Mouse (Mus musculus) kidney, embryonic 16.5 days (tissue): ENCODE results near the gene Safb2. TPM values are rescaled to one million over a fixed set of nuclear protein-coding genes. Genes with fewer than 3 reads are reported as not detected.
A peak's percentile ranks its signal among the peaks of the same experiment; 100 is the strongest.

Source experiments
- ATAC-seq: fragments of 200-750 bp; cut with Nextera tagmentation; 2 replicates; pipeline ENCODE4 v1.8.0; 2017; ENCODE audit warnings: moderate TSS enrichment; ENCODE audit not compliant: low FRiP score, low TSS enrichment
- H3K27ac ChIP-seq: fragments of 300-500 bp; sonication (generic); 2 replicates; pipeline ENCODE4 v1.5.1; 2014; ENCODE audit warnings: low read length
- H3K27me3 ChIP-seq: fragments of 300-500 bp; sonication (generic); 2 replicates; pipeline ENCODE4 v1.6.1; 2014; ENCODE audit warnings: low read length, control low read depth, mixed read lengths; ENCODE audit not compliant: insufficient read depth
- H3K36me3 ChIP-seq: fragments of 300-500 bp; sonication (generic); 2 replicates; pipeline ENCODE4 v1.6.1; 2014; ENCODE audit warnings: low read length, control low read depth, mixed read lengths; ENCODE audit not compliant: insufficient read depth
- H3K4me1 ChIP-seq: fragments of 300-500 bp; sonication (generic); 2 replicates; pipeline ENCODE4 v1.6.1; 2014; ENCODE audit warnings: low read length, control low read depth, mixed read lengths; ENCODE audit not compliant: insufficient read depth
- H3K4me2 ChIP-seq: fragments of 300-500 bp; sonication (generic); replicated peaks from 2 replicates; pipeline ENCODE4 v1.6.1; 2014; ENCODE audit warnings: low read depth, low read length
- H3K4me3 ChIP-seq: fragments of 300-500 bp; sonication (generic); 2 replicates; pipeline ENCODE4 v1.5.1; 2014; ENCODE audit warnings: mild to moderate bottlenecking, low read length
- H3K9ac ChIP-seq: fragments of 300-500 bp; sonication (generic); replicated peaks from 2 replicates; pipeline ENCODE4 v1.6.1; 2014; ENCODE audit warnings: low read length
- H3K9me3 ChIP-seq: fragments of 300-500 bp; sonication (generic); 2 replicates; pipeline ENCODE4 v1.6.1; 2016; ENCODE audit warnings: low read length, control low read depth
- WGBS: fragments of 180-500 bp; shearing (Covaris S2); extraction: QIAGEN DNeasy Blood & Tissue Kit; methylation state at CpG from one replicate; pipeline ENCODE4 v1.1.7; 2014; 5-methylcytosine and 5-hydroxymethylcytosine counted together
- polyA plus RNA-seq: library from polyadenylated mRNA; unstranded; fragments of >200 nt; fragmentation: Nextera tagmentation; extraction: Ambion mirVana; gene quantifications from 2 replicates; pipeline ENCODE4 v1.2.1, GENCODE M21; 2015

Safb2 gene
- polyA plus RNA-seq, 1 experiment from 2014 or later = 80.2 TPM

DNA sequence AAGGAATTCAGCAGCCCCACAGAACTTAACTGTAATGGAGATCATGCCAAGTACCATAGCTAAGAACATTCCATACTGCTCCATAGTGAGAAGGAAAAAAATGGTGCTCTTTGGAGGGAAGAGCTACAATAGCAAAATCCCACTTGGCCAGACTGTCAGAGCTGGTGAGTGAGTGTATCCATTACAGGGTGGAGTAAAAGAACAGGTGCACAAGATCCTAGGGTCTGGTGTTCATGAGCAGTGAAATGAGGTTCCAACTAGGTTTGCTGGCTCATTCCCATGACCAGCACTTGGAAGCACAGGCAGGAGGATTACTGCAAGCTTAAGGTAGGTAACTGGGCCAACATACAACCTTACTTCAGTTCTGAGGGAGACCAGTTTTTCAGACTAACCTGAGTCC is 8.2 kb upstream of the Safb2 start:
- no peak overlapping the region for H3K9ac ChIP-seq
- H3K36me3 ChIP-seq = peaks cover 79% of the 10 kb centered on the region
- H3K27me3 ChIP-seq = no peaks in the 10 kb centered on the region
- ATAC-seq = no peak
- no peak overlapping the region for H3K4me2 ChIP-seq
- no peak overlapping the region for H3K27ac ChIP-seq
- no peak overlapping the region for H3K4me3 ChIP-seq
- H3K4me1 ChIP-seq = peaks cover 3% of the 10 kb centered on the region
- H3K9me3 ChIP-seq = no peaks in the 10 kb centered on the region

DNA sequence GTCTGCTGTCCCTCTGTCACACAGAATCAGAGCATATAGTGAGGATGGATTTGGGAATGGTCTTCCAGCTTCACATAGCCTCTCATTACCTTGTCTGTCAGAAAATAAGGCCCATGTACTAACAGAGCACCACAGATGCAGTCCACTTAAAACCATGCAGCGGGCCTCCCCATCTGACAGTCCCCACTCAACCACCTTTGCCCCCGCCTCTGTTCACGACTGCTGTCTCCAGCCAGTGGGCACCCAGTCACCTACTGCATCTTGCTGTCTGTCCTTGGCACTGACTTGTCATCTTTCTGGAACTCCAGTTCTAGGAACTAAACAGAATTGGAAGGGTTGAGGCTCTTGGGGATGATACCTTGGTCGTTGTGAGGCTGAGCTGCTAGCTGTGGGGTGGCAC is 4.5 kb upstream of the Safb2 start:
- WGBS = 93% methylated on average over 4 of the region's 4 CpGs
- Histone ChIP-seq H3K9ac (no peak overlapping the region), H3K36me3 (peaks cover 48% of the 10 kb centered on the region), H3K27me3 (no peaks in the 10 kb centered on the region), H3K4me3 (no peak overlapping the region), H3K4me1 (peaks cover 21% of the 10 kb centered on the region), H3K9me3 (no peaks in the 10 kb centered on the region), H3K27ac (no peak overlapping the region), H3K4me2 (no peak overlapping the region)
- no peak for ATAC-seq

DNA sequence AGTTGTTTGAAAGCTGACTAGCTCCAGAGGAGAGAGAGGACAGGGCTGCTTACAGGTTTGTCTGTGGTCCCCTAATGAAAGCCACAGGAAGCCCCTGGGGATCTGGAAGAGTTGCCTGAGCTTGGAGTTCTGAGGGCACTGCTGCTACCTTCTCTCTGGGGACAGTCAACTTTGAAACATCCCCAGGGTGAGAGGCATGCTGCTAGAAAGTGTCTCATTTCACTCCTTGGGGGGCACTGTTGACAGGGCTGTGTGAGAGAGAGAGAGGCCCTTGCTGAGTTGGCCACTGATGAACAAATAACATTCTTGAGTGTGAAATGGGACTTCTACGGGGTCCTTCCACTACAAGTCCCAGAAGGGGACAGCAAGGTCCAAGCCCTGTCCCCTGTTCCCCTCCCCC is 3.4 kb upstream of the Safb2 start:
- H3K36me3 ChIP-seq = peaks cover 39% of the 10 kb centered on the region
- H3K9ac ChIP-seq = 0 out of 2 replicates have a peak overlapping the region, but pooled peaks have one; percentile 23
- 0 out of 2 replicates have a peak overlapping the region, but pooled peaks have one; percentile 1 for H3K4me2 ChIP-seq
- H3K27ac ChIP-seq = no peak overlapping the region
- WGBS = 54% methylated on average over 1 of the region's 1 CpGs
- no peak for ATAC-seq
- H3K4me1 ChIP-seq = peaks cover 29% of the 10 kb centered on the region
- H3K27me3 ChIP-seq = no peaks in the 10 kb centered on the region
- no peaks in the 10 kb centered on the region for H3K9me3 ChIP-seq
- no peak overlapping the region for H3K4me3 ChIP-seq

DNA sequence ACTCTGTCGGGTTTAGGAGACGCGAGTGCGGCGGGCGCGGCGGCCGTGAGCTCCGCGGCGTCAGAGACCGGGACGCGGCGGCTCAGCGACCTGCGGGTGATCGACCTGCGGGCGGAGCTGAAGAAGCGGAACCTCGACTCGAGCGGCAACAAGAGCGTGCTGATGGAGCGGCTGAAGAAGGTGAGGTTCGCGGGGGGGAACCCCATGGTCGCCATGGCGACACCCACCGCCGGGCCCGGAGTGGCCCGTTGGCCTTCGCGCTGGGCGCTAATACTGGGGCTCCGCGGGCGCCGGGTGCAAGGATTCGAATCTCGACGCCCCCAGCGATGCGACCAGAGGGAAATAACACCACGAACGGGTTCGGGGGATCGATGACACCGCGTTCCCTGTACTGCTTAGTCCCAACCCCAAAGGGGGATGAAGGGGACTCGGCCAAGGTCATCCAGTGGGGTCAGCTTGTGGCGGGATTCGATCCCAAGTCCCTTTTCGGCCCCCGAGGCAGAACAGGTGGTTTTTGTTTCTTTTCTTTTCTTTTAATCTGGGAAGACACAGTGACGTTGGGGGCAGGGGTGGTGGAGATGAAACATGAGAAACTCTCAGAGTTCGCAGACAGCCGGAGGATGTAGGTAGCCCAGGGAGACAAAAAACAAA is 911 bp upstream of the Safb2 start:
- H3K4me1 ChIP-seq = peaks cover 42% of the 10 kb centered on the region
- peak overlapping the region; percentile 92 for H3K9ac ChIP-seq
- H3K27ac ChIP-seq = peak overlapping the region; percentile 96
- under 1% methylated on average over 61 of the region's 61 CpGs for WGBS
- H3K36me3 ChIP-seq = peaks cover 38% of the 10 kb centered on the region
- no peaks in the 10 kb centered on the region for H3K27me3 ChIP-seq
- ATAC-seq = peak; percentile 0; the same call in 1 of the 2 replicates
- H3K4me3 ChIP-seq = peak overlapping the region; percentile 91
- peak overlapping the region; percentile 74 for H3K4me2 ChIP-seq
- H3K9me3 ChIP-seq = no peaks in the 10 kb centered on the region

DNA sequence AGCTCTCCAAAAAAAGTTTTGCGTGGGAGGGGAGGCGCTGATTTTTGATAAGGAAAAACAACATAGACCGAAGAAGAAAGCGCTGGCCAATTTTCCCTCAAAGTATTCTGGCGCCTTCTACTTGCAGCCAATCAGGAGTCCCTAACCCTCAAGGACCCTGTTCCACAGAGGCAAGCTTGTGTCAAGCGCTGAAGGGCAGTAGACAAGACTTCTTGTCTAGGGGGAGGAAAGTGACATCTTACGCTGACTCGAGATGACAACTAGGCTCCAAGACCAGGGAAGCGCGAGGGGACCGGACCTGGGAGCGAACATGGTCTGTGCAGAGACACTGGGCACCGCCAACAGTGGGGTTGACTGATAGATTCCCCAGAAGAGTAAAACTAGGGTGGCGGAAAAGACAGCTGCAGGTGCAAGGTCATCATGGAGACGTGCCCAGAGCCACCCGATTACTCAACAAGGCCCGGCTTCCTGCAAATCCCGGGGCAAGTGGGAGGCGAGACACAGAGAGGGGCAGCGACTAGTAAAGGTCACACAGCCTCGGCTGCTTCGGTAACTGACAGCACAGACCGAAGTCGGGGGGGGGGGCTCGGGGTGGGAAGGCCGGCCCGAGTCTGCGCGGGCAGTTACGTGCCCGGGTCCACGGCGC is 651 bp downstream of the Safb2 start:
- 1% methylated on average over 31 of the region's 33 CpGs for WGBS

DNA sequence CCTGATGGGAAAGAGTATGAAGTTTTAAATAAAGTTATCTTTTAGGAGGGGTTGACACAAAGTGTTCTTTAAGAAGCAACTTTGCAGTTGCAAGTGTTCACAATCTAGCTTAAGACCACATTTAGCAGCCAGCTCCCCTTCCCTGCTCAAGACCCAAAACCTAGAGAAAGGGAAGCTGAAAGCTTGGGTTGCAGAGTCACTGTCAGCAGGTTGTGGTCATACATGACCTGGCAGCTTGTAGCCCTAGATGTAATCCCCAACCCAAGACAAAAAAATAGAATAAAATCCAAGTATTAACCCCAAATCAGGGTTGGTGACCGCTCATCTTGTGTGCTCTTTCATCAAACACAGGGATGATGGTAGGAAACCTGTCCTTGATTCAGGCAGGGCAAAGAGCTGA is 1.3 kb downstream of the Safb2 start:
- Histone ChIP-seq H3K27ac (peak overlapping the region; percentile 92; the same call in 1 of the 2 replicates), H3K4me2 (peak overlapping the region; percentile 90), H3K9me3 (no peaks in the 10 kb centered on the region), H3K9ac (peak overlapping the region; percentile 94), H3K27me3 (no peaks in the 10 kb centered on the region), H3K4me3 (peak overlapping the region; percentile 72), H3K36me3 (peaks cover 39% of the 10 kb centered on the region), H3K4me1 (peaks cover 42% of the 10 kb centered on the region)
- ATAC-seq = no peak
- 81% methylated on average over 1 of the region's 1 CpGs for WGBS

More for the DNA sequence above, 651 bp downstream of the Safb2 start:
- Histone ChIP-seq H3K27me3 (no peaks in the 10 kb centered on the region), H3K36me3 (peaks cover 38% of the 10 kb centered on the region), H3K27ac (peak overlapping the region; percentile 92), H3K9ac (peak overlapping the region; percentile 94), H3K4me2 (peak overlapping the region; percentile 90), H3K4me1 (peaks cover 42% of the 10 kb centered on the region), H3K4me3 (peak overlapping the region; percentile 72), H3K9me3 (no peaks in the 10 kb centered on the region)
- ATAC-seq = no peak

DNA sequence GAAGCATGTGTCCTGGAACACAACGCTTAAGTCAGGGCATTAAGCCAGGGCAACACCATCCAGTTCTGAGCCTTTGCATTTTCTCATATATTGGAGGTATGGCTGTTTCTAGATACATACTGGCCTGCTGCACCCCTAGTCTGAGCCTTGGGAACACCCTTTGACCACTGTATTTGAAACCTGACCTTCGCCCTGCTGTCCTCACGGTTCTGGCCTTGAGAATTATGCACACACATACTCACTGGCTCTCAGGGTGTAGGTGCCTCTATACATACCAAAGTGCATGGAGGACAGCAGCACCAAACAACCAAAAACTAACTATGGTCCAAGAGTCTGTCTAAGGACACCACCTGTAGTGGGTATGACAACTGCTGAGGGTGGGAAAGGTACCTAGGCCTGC is 11.4 kb downstream of the Safb2 start:
- WGBS = 85% methylated on average over 3 of the region's 3 CpGs
- Histone ChIP-seq H3K4me3 (no peak overlapping the region), H3K27ac (no peak overlapping the region), H3K36me3 (peaks cover 72% of the 10 kb centered on the region), H3K9me3 (no peaks in the 10 kb centered on the region), H3K27me3 (no peaks in the 10 kb centered on the region), H3K4me1 (no peaks in the 10 kb centered on the region), H3K4me2 (no peak overlapping the region), H3K9ac (no peak overlapping the region)
- no peak for ATAC-seq

DNA sequence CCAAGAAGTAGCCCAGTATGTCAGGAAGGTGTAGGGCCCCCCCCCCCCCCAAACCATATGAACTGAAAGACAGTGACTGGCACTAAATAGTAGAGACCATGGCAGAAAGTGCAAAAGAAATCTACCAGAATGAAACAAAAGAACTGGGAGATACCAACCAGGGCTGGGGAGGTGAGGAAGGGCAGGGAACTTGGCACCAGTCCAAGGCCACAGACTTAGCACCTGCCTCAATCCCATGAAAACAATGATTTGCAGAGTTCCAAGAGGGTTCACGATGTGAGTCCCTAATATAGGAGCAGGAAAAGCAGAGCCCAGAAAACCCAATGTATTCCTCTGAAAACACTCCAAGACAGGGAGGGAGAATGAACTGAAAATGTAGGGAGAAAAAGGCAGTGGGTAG is 12.2 kb downstream of the Safb2 start:
- no peak overlapping the region for H3K4me2 ChIP-seq
- no peaks in the 10 kb centered on the region for H3K4me1 ChIP-seq
- no peak overlapping the region for H3K9ac ChIP-seq
- H3K27me3 ChIP-seq = no peaks in the 10 kb centered on the region
- H3K27ac ChIP-seq = no peak overlapping the region
- H3K4me3 ChIP-seq = no peak overlapping the region
- H3K9me3 ChIP-seq = no peaks in the 10 kb centered on the region
- no peak for ATAC-seq
- H3K36me3 ChIP-seq = peaks cover 72% of the 10 kb centered on the region
- 63% methylated on average over 1 of the region's 1 CpGs for WGBS

DNA sequence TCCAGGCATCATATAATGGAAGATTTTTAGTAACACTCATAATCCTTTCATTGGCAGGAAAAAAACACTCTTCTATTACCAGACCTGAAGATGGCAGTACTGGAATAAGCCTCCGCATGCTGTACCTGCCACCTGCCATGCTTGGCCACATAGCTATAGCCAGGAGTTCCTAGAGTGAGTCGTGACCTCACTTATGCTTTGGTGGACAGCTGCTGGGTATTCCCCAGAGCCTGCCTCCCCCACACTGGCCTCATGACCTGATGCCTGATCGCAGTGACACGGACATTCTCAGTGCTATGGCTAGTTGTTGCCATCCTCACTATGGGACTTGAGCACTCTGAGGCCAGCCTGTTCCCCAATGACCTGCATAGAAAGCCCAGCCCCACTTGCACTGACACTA is 14.1 kb downstream of the Safb2 start:
- H3K4me3 ChIP-seq = no peak overlapping the region
- peaks cover 80% of the 10 kb centered on the region for H3K36me3 ChIP-seq
- no peak overlapping the region for H3K9ac ChIP-seq
- H3K27me3 ChIP-seq = no peaks in the 10 kb centered on the region
- no peaks in the 10 kb centered on the region for H3K9me3 ChIP-seq
- WGBS = 81% methylated on average over 4 of the region's 4 CpGs
- no peak for ATAC-seq
- no peak overlapping the region for H3K4me2 ChIP-seq
- H3K4me1 ChIP-seq = no peaks in the 10 kb centered on the region
- no peak overlapping the region for H3K27ac ChIP-seq

DNA sequence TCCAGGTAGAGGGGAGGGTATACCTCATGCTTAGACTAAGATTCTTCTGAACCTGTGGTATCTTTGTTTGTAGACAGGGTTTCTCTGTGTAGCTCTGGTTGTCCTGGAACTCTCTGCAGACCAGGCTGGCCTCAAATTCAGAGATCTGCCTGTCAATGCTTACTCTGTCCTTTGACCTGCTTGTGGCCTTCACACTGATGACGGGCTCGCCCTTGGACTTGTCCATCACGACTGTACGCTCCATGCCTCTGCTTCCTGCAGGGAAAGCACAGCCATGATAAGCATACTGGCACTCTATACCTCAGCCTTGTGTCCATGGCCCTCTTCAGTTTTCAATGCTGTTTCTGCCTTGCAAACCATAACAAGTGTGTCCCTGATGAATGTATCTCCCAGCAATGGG is 17.0 kb downstream of the Safb2 start:
- peaks cover 91% of the 10 kb centered on the region for H3K36me3 ChIP-seq
- no peak overlapping the region for H3K4me3 ChIP-seq
- H3K9me3 ChIP-seq = no peaks in the 10 kb centered on the region
- WGBS = 96% methylated on average over 4 of the region's 4 CpGs
- no peak overlapping the region for H3K9ac ChIP-seq
- no peak overlapping the region for H3K27ac ChIP-seq
- no peaks in the 10 kb centered on the region for H3K27me3 ChIP-seq
- H3K4me2 ChIP-seq = no peak overlapping the region
- ATAC-seq = no peak
- H3K4me1 ChIP-seq = no peaks in the 10 kb centered on the region
